Mouse (Mus musculus) liver, embryonic 14.5 days (tissue): ENCODE measurements around the gene Tmem266. TPM values are rescaled to one million over a fixed set of nuclear protein-coding genes. Genes with fewer than 3 reads are reported as not detected.

Experiments used
- ATAC-seq: fragments of 200-750 bp; cut with Nextera tagmentation; 2 replicates; pipeline ENCODE4 v1.8.0; 2017; ENCODE audit warnings: moderate number of reproducible peaks, mild to moderate bottlenecking, moderate library complexity; ENCODE audit not compliant: insufficient read depth
- DNase-seq, 3 experiments: peaks; one replicate each; pipeline ENCODE4 v3.0.0-alpha.2; 2012 to 2013; ENCODE audit warnings: low read depth in 3 of 3, low spot score in 3 of 3
- H3K27ac ChIP-seq: fragments of 300-500 bp; sonication (generic); 2 replicates; pipeline ENCODE4 v1.5.1; 2014; ENCODE audit warnings: moderate library complexity, mild to moderate bottlenecking, control low read depth, inconsistent platforms
- H3K27me3 ChIP-seq: fragments of 300-500 bp; sonication (generic); 2 replicates; pipeline ENCODE4 v1.6.1; 2014; ENCODE audit warnings: mild to moderate bottlenecking, low read length, moderate library complexity; ENCODE audit not compliant: control insufficient read depth, insufficient read depth
- H3K36me3 ChIP-seq: fragments of 300-500 bp; sonication (generic); replicated peaks from 2 replicates; pipeline ENCODE4 v1.6.1; 2014; ENCODE audit warnings: low read depth; ENCODE audit not compliant: control insufficient read depth, insufficient read depth
- H3K4me1 ChIP-seq, 2 experiments: fragments of 200-500 bp in 1 of 2; fragments of 300-500 bp in 1 of 2; sonication (generic) in 1 of 2; replicated peaks; 2 replicates each; pipeline ENCODE4 v1.6.1; 2012 to 2014; ENCODE audit warnings: antibody characterized with exemption in 1 of 2, inconsistent platforms in 1 of 2, low read length in 1 of 2; ENCODE audit not compliant: control insufficient read depth in 2 of 2, insufficient read depth in 2 of 2
- H3K4me2 ChIP-seq: fragments of 300-500 bp; sonication (generic); 2 replicates; pipeline ENCODE4 v1.6.1; 2014; ENCODE audit warnings: low read depth, mild to moderate bottlenecking, control low read depth, moderate library complexity
- H3K4me3 ChIP-seq, 2 experiments: fragments of 200-500 bp in 1 of 2; fragments of 300-500 bp in 1 of 2; sonication (generic) in 1 of 2; 2 replicates each; pipeline ENCODE4 v1.5.1; 2012 to 2014; ENCODE audit warnings: low read depth in 2 of 2, low read length in 2 of 2, mild to moderate bottlenecking in 2 of 2, control low read depth in 1 of 2, inconsistent platforms in 1 of 2, moderate library complexity in 1 of 2; ENCODE audit not compliant: insufficient read depth in 1 of 2
- H3K9ac ChIP-seq: fragments of 300-500 bp; sonication (generic); replicated peaks from 2 replicates; pipeline ENCODE4 v1.6.1; 2014; ENCODE audit warnings: mild to moderate bottlenecking, control low read depth, moderate library complexity
- H3K9me3 ChIP-seq: fragments of 300-500 bp; sonication (generic); 2 replicates; pipeline ENCODE4 v1.6.1; 2016; ENCODE audit warnings: low read length, mixed read lengths; ENCODE audit not compliant: control insufficient read depth
- CTCF ChIP-seq: IDR thresholded peaks from 2 replicates; pipeline ENCODE4 v1.5.1; 2016; ENCODE audit warnings: antibody characterized with exemption, low read depth, control low read depth
- EP300 ChIP-seq: IDR thresholded peaks from 2 replicates; pipeline ENCODE4 v1.6.1; 2016; ENCODE audit warnings: antibody characterized with exemption, low read depth
- WGBS: fragments of 180-500 bp; shearing (Covaris S2); extraction: QIAGEN DNeasy Blood & Tissue Kit; methylation state at CpG from one replicate; pipeline ENCODE4 v1.1.7; 2014; ENCODE audit not compliant: insufficient replicate concordance; 5-methylcytosine and 5-hydroxymethylcytosine counted together
- polyA plus RNA-seq, 2 experiments: library from polyadenylated mRNA; depleted of rRNA in 1 of 2; stranded (reverse) in 1 of 2; unstranded in 1 of 2; fragments of >200 nt; fragmentation: Nextera tagmentation in 1 of 2; extraction: Ambion mirVana in 1 of 2; gene quantifications; 2 replicates each; pipeline versions ENCODE4 v1.2.1 to v1.2.3; 2012 to 2014

Gene Tmem266
- polyA plus RNA-seq, 2 experiments = not detected

- Histone ChIP-seq H3K27me3 (no peaks in the 10 kb centered on the region), H3K9ac (no peak overlapping the region), H3K4me3 (no peak overlapping the region), H3K4me1 (no peaks in the 10 kb centered on the region), H3K4me2 (no peak overlapping the region), H3K36me3 (no peaks in the 10 kb centered on the region), H3K27ac (no peak overlapping the region), H3K9me3 (no peaks in the 10 kb centered on the region)
- DNase-seq (no peak), ATAC-seq (no peak)
- 37% methylated on average over 5 of the region's 5 CpGs for WGBS
- no peak for TF ChIP-seq CTCF
- no peak for TF ChIP-seq EP300
Measured at GRCm38 (mm10) chr9:55308455-55308854, 18.3 kb upstream of the Tmem266 start.

GRCm38 (mm10) chr9:55311560-55311959, 15.2 kb upstream of the Tmem266 start:
- no peaks in the 10 kb centered on the region for H3K9me3 ChIP-seq
- DNase-seq (peak; percentile 31 to 40 (median 39)), ATAC-seq (no peak)
- no peaks in the 10 kb centered on the region for H3K36me3 ChIP-seq
- H3K27me3 ChIP-seq = no peaks in the 10 kb centered on the region
- H3K4me1 ChIP-seq = no peaks in the 10 kb centered on the region
- no peak overlapping the region for H3K4me3 ChIP-seq
- H3K4me2 ChIP-seq = no peak overlapping the region
- 8% methylated on average over 5 of the region's 5 CpGs for WGBS
- no peak overlapping the region for H3K9ac ChIP-seq
- TF ChIP-seq EP300 (no peak), CTCF (peak; percentile 80)
- H3K27ac ChIP-seq = no peak overlapping the region

GRCm38 (mm10) chr9:55313619-55314261, 13.0 kb upstream of the Tmem266 start:
- Histone ChIP-seq H3K9me3 (no peaks in the 10 kb centered on the region), H3K4me2 (no peak overlapping the region), H3K27ac (no peak overlapping the region), H3K27me3 (no peaks in the 10 kb centered on the region), H3K36me3 (no peaks in the 10 kb centered on the region), H3K9ac (no peak overlapping the region), H3K4me3 (no peak overlapping the region), H3K4me1 (no peaks in the 10 kb centered on the region)
- no peak for TF ChIP-seq EP300
- no peak for TF ChIP-seq CTCF
- ATAC-seq (no peak), DNase-seq (no peak)
- WGBS = 49% methylated on average over 12 of the region's 12 CpGs

- Histone ChIP-seq H3K9me3 (no peaks in the 10 kb centered on the region), H3K9ac (no peak overlapping the region), H3K36me3 (no peaks in the 10 kb centered on the region), H3K27ac (no peak overlapping the region), H3K4me3 (no peak overlapping the region), H3K4me2 (no peak overlapping the region), H3K4me1 (no peaks in the 10 kb centered on the region), H3K27me3 (peaks cover 40% of the 10 kb centered on the region)
- no peak for ATAC-seq
- no peak for TF ChIP-seq EP300
- no peak for TF ChIP-seq CTCF
- DNase-seq = no peak
- 33% methylated on average over 1 of the region's 1 CpGs for WGBS
Measured at GRCm38 (mm10) chr9:55322641-55323040, 4.1 kb upstream of the Tmem266 start.

GRCm38 (mm10) chr9:55324085-55324484, 2.6 kb upstream of the Tmem266 start:
- Histone ChIP-seq H3K27me3 (peaks cover 54% of the 10 kb centered on the region), H3K9ac (no peak overlapping the region), H3K27ac (no peak overlapping the region), H3K36me3 (no peaks in the 10 kb centered on the region), H3K4me3 (no peak overlapping the region), H3K4me2 (no peak overlapping the region), H3K4me1 (no peaks in the 10 kb centered on the region), H3K9me3 (no peaks in the 10 kb centered on the region)
- no peak for TF ChIP-seq EP300
- DNase-seq (no peak), ATAC-seq (no peak)
- 41% methylated on average over 8 of the region's 8 CpGs for WGBS
